Mouse (Mus musculus) ES-Bruce4 (cell line): ENCODE measurements at regions not wholly inside any gene's neighbourhood (a gene's known extent, or its start where the extent isn't known, plus 50 kb on each side); places are given as distances from the start of the nearest gene placed in this dataset.

Experiments used
- CTCF ChIP-seq: IDR thresholded peaks from one replicate; pipeline ENCODE4 v1.8.1; 2011; ENCODE audit warnings: low read depth, low read length
- POLR2A ChIP-seq: IDR thresholded peaks from one replicate; pipeline ENCODE4 v1.8.1; 2011; ENCODE audit warnings: low read length; ENCODE audit not compliant: insufficient read depth

DNA sequence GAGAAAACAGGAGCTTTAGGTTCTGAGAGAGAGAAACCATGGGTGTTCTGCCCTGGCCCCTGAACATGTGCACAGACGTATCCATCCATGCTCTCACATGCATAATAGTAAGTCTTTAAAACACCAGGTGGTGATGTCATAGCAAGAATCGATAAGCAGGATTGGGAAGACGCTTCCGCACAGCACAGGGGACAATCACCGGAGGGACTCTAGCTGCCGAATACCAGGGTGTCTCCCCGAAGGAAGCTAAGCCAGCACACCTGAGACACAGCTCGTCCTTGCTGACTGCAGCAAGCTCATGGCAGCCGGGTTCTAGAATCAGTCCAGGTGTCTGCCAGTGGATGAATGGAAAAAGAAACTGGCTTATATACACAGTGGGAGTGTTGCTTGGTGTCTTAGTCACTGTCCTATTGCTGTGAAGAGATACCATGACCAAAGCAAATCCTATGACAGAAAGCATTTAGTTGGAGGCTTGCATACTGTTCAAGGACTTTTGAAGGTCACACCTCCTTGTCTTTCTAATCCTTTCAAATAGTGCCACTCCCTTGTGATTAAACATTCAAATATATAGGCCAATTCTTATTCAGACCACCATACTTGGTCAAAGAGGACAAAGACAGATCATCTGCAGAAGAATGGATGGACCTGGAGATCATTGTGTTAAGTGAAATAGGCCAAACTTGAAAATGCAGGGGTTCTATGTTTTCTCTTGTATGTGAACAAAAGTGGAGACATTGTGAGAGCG is 124.4 kb downstream of the Anxa2 start:
- no peak for TF ChIP-seq POLR2A
- TF ChIP-seq CTCF: no peak
